Mouse (Mus musculus) skeletal muscle tissue, postnatal 0 days (tissue): ENCODE data around the gene Clec2g. TPM values are rescaled to one million over a fixed set of nuclear protein-coding genes. Genes with fewer than 3 reads are reported as not detected.

Experiments used
- microRNA-seq, 2 experiments: library from miRNA; unstranded; fragments of <30 nt; microRNA quantifications; one replicate each; pipeline ENCODE4; 2016
- polyA plus RNA-seq: library from polyadenylated mRNA; unstranded; fragments of >200 nt; fragmentation: Nextera tagmentation; extraction: Ambion mirVana; gene quantifications from 2 replicates; pipeline ENCODE4 v1.2.1, GENCODE M21; 2015

Gene Clec2g
- polyA plus RNA-seq, result 0.46 TPM in 1 of 2 replicates, not detected in the other

GRCm38 (mm10) chr6:128934081-128934480 lies at the start of gene Clec2g:
TSS of gene Clec2g (plus strand) at chr6:128934381.

GRCm38 (mm10) chr6:128887091-128887790 lies 46.9 kb upstream of the Clec2g start, which contains the start of gene Clec2i:
TSS of gene Clec2i (plus strand) at chr6:128887588.

GRCm38 (mm10) chr6:128890948-128891355 lies 43.2 kb upstream of the Clec2g start, which contains the start of gene BC035044:
TSS of gene BC035044 (minus strand) at chr6:128891126.

Small RNA genes lying within 50 kb of the gene (microRNA-seq; reads per million reads assigned to microRNA genes)
- gene Gm27336, result 0 reads per million in 2 experiments
- 0 reads per million in 2 experiments for gene Mir7649

Other genes starting within 250 kb of the Clec2g start
- not detected in 2 replicates for gene Klrb1, start 211.3 kb upstream of the Clec2g start, polyA plus RNA-seq
- gene Klrb1c, start 145.2 kb upstream of the Clec2g start, polyA plus RNA-seq, result 0.12 and 0.13 TPM in 2 replicates
- not detected in 2 replicates for gene Gm44511, start 108.1 kb upstream of the Clec2g start, polyA plus RNA-seq
- 0.06 and 0.24 TPM in 2 replicates for gene Klrb1b, start 108.0 kb upstream of the Clec2g start, polyA plus RNA-seq
- 0.22 and 0.26 TPM in 2 replicates for gene Clec2i, start 46.8 kb upstream of the Clec2g start, polyA plus RNA-seq
- gene BC035044, start 43.3 kb upstream of the Clec2g start, polyA plus RNA-seq, result 0.18 and 0.43 TPM in 2 replicates
- 0.30 and 0.44 TPM in 2 replicates for gene Klrb1f, start 111.5 kb downstream of the Clec2g start, polyA plus RNA-seq
- gene Clec2e, start 166.5 kb downstream of the Clec2g start, polyA plus RNA-seq, result 0.28 TPM in 2 replicates
- 0.74 and 0.84 TPM in 2 replicates for gene Clec2d, start 246.2 kb downstream of the Clec2g start, polyA plus RNA-seq